Mouse (Mus musculus): ENCODE measurements around the gene Ccdc114.

The Ccdc114 gene

GRCm38 (mm10) chr7:45974512-45974911, 50.6 kb downstream of the Ccdc114 start:
- DNase-seq (ENCODE audit: low read depth, low spot score): no peak

GRCm38 (mm10) chr7:45981612-45982011, 57.7 kb downstream of the Ccdc114 start:
- DNase-seq (ENCODE audit: low read depth, low spot score): no peak

GRCm38 (mm10) chr7:45986893-45987292, 63.0 kb downstream of the Ccdc114 start:
- DNase-seq (ENCODE audit: low read depth, low spot score): peak; percentile 57

GRCm38 (mm10) chr7:45988344-45988743, 64.5 kb downstream of the Ccdc114 start:
- DNase-seq (ENCODE audit: low read depth, low spot score): no peak

GRCm38 (mm10) chr7:45992470-45992869, 68.6 kb downstream of the Ccdc114 start:
- no peak for DNase-seq (ENCODE audit: low read depth, low spot score)

Data from ES-CJ7 (cell line).